Mouse (Mus musculus): ENCODE measurements around the gene Gm21258.
"Not testable (repeated sequence)": the region's sequence is repeated elsewhere in the genome, so short reads cannot be mapped to it uniquely, and the experiment has no call there.

The Gm21258 gene

DNA sequence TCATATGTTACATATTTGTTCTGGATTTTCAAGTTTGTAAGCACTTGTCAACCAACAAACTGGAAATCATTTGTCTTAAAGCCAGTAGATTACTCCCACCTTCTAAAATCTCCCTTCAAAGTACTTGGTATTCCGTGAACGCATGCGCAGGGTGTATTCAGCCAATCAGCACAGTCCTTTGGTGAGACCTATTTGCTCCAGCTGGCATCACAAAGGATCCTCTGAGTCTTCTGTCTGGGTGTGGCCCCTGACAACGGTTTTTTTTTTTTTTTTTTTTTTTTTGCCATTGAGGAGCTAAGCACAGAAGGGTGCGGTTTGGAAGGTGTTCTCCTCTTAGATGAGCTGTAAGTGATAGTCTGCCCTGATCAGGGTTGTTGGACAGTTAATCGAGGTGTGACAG lies at the start of gene Gm21258:
Gene Gm21258 (plus strand): TSS at position 301 of the 400 bp plus-strand sequence.
- not testable (repeated sequence) for DNase-seq (ENCODE audit: low spot score)
